Mouse (Mus musculus): Measurements from ENCODE around the gene Krtap6-1.
"Not testable (repeated sequence)": the region's sequence is repeated elsewhere in the genome, so short reads cannot be mapped to it uniquely, and the experiment has no call there.

DNA sequence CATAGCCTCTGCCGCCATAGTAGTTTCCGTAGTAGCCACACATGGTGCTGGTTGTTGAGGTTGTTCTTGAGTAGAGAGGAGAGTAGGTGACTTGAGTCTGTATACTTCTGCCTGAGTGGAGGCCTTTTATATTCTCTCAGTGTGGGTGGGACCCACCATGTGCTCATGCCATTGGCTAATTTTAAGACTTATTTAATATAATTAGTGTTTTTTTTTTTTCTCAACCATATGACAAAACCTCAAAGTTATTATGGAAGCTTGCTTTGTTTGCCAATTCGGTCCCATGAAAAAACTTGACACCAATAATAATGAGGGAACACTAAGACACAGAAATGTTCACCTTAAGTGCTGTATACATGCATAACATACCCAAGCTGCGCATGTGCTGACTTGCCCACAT is 9.9 kb downstream of the Krtap6-1 start, which contains the start of gene Gm10228:
- TF ChIP-seq GATA1 (IDR thresholded peaks at IDR 0.05; ENCODE audit: borderline replicate concordance, low read length); FLI1 (IDR thresholded peaks at IDR 0.05; ENCODE audit: low read length): not testable (repeated sequence)
